Mouse (Mus musculus) forebrain, embryonic 12.5 days (tissue): ENCODE data around the gene Wdfy3. TPM values are rescaled to one million over a fixed set of nuclear protein-coding genes. Genes with fewer than 3 reads are reported as not detected.

Source experiments
- ATAC-seq: fragments of 200-750 bp; cut with Nextera tagmentation; 2 replicates; pipeline ENCODE4 v1.8.0; 2017; ENCODE audit warnings: moderate TSS enrichment; ENCODE audit not compliant: low FRiP score
- H3K27ac ChIP-seq: fragments of 300-500 bp; sonication (generic); 2 replicates; pipeline ENCODE4 v1.5.1; 2016; ENCODE audit warnings: mild to moderate bottlenecking
- H3K27me3 ChIP-seq: fragments of 300-500 bp; sonication (generic); 2 replicates; pipeline ENCODE4 v1.6.1; 2016; ENCODE audit warnings: mild to moderate bottlenecking
- H3K36me3 ChIP-seq: fragments of 300-500 bp; sonication (generic); replicated peaks from 2 replicates; pipeline ENCODE4 v1.6.1; 2016; ENCODE audit warnings: mild to moderate bottlenecking
- H3K4me1 ChIP-seq: fragments of 300-500 bp; sonication (generic); 2 replicates; pipeline ENCODE4 v1.6.1; 2016
- H3K4me2 ChIP-seq: fragments of 300-500 bp; sonication (generic); 2 replicates; pipeline ENCODE4 v1.6.1; 2016; ENCODE audit warnings: mild to moderate bottlenecking, moderate library complexity
- H3K4me3 ChIP-seq: fragments of 300-500 bp; sonication (generic); replicated peaks from 2 replicates; pipeline ENCODE4 v1.5.1; 2016; ENCODE audit warnings: mild to moderate bottlenecking
- H3K9ac ChIP-seq: fragments of 300-500 bp; sonication (generic); 2 replicates; pipeline ENCODE4 v1.6.1; 2016; ENCODE audit warnings: mild to moderate bottlenecking
- H3K9me3 ChIP-seq: fragments of 300-500 bp; sonication (generic); 2 replicates; pipeline ENCODE4 v1.6.1; 2016
- WGBS: fragments of 180-500 bp; shearing (Covaris S2); methylation state at CpG from one replicate; pipeline ENCODE4 v1.1.7; 2016; 5-methylcytosine and 5-hydroxymethylcytosine counted together
- polyA plus RNA-seq: library from polyadenylated mRNA; unstranded; fragments of >200 nt; fragmentation: Nextera tagmentation; extraction: Ambion mirVana; gene quantifications from 2 replicates; pipeline ENCODE4 v1.2.1, GENCODE M21; 2016

Wdfy3 gene
- polyA plus RNA-seq, 1 experiment from 2014 or later, result 29.7 TPM

DNA sequence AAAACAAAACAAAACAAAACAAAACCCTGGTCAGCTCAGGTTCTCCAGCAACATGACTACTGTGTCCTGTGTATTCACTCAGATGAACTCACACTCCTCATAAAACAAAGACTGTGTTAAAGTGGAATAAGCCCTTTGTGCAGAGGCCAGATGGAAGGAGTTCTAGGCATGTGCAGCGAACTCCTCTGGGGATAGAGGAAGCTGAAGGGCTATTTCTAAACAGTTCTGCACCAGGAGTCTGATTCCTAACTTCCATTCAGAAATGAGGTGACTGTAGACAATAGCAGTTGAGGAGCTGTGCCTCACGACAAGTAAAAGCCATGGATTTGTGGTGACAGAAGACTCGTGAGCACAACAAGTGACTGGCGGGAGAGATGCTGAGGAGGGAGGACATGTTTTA lies 2.3 kb upstream of the Wdfy3 start:
- H3K4me1 ChIP-seq, result peaks cover 32% of the 10 kb centered on the region
- no peak overlapping the region for H3K4me3 ChIP-seq
- peak overlapping the region; percentile 22; the same call in 1 of the 2 replicates for H3K4me2 ChIP-seq
- ATAC-seq, result no peak
- H3K36me3 ChIP-seq, result 0 out of 2 replicates have a peak, but pooled peaks cover 2% of the 10 kb centered on the region
- H3K27ac ChIP-seq, result 0 out of 2 replicates have a peak overlapping the region, but pooled peaks have one; percentile 27
- 0 out of 2 replicates have a peak overlapping the region, but pooled peaks have one; percentile 7 for H3K9ac ChIP-seq
- no peaks in the 10 kb centered on the region for H3K9me3 ChIP-seq
- H3K27me3 ChIP-seq, result no peaks in the 10 kb centered on the region
- 18% methylated on average over 4 of the region's 4 CpGs for WGBS

DNA sequence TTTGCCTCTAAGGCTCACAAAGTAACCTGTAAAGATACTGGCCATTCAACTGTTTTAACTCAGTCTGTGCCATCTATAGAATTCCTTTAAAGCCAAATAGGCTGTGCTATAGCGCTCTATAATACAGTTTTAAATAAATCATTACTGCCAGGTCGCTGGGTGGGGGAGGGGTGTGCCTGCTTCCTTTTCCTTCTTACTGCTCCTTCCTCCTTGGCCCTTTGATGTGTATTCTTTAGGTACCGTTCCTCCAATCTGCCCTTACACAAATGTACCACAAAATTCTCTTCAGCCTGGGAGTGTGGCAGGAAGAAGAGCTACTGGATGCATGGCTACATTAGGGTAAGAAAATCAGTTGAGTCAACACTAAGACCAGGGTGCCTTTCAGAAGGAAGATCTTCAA lies 1.5 kb upstream of the Wdfy3 start:
- H3K27me3 ChIP-seq, result no peaks in the 10 kb centered on the region
- H3K9me3 ChIP-seq, result no peaks in the 10 kb centered on the region
- no peak overlapping the region for H3K4me3 ChIP-seq
- no peak for ATAC-seq
- no peak overlapping the region for H3K4me2 ChIP-seq
- no peak overlapping the region for H3K27ac ChIP-seq
- WGBS, result 44% methylated on average over 3 of the region's 3 CpGs
- no peak overlapping the region for H3K9ac ChIP-seq
- 0 out of 2 replicates have a peak, but pooled peaks cover 5% of the 10 kb centered on the region for H3K36me3 ChIP-seq
- peaks cover 36% of the 10 kb centered on the region for H3K4me1 ChIP-seq

DNA sequence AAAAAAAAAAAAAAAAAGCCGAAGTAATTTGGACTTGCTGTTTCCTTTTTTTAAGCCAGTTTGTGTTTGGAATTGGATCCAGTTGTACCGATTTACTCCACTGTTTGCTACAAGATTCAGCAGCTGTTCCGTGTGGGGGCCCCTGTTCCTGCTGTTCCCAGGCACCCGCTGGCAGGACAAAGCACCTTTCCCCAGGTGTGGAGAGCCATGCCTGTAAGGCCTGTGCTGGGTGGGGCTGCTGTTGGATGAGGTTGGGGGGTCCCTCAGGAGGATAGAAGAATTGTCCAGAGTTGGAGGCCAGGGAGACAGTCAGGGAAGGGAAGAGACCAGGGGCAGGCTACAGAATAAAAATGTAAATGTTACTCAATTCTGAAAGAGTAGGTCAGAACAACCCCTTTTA lies 1.1 kb upstream of the Wdfy3 start:
- Histone ChIP-seq H3K4me2 (peak overlapping the region; percentile 69; the same call in 1 of the 2 replicates), H3K4me3 (peak overlapping the region; percentile 93; the same call in 1 of the 2 replicates), H3K9ac (no peak overlapping the region), H3K4me1 (peaks cover 36% of the 10 kb centered on the region), H3K27me3 (no peaks in the 10 kb centered on the region), H3K36me3 (0 out of 2 replicates have a peak, but pooled peaks cover 5% of the 10 kb centered on the region), H3K27ac (no peak overlapping the region), H3K9me3 (no peaks in the 10 kb centered on the region)
- ATAC-seq, result no peak
- 46% methylated on average over 4 of the region's 4 CpGs for WGBS

DNA sequence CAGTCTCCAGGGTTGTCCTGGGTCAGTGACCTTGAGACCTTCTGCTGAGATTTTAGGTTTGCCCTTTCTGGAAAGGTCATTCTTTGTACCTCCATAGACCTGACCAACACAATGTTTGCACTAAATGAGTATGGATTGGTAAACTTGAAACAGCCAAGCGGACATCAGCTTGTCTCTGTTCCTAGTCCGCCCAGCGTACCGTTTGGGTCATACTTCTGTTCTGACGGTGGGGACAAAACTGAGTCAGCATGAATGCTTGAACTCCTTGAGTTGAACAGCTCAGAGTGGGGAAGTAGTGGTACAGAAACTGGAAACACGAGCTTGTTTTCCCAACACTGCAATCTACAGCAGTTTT lies 670 bp upstream of the Wdfy3 start:
- no peaks in the 10 kb centered on the region for H3K9me3 ChIP-seq
- peaks cover 36% of the 10 kb centered on the region for H3K4me1 ChIP-seq

DNA sequence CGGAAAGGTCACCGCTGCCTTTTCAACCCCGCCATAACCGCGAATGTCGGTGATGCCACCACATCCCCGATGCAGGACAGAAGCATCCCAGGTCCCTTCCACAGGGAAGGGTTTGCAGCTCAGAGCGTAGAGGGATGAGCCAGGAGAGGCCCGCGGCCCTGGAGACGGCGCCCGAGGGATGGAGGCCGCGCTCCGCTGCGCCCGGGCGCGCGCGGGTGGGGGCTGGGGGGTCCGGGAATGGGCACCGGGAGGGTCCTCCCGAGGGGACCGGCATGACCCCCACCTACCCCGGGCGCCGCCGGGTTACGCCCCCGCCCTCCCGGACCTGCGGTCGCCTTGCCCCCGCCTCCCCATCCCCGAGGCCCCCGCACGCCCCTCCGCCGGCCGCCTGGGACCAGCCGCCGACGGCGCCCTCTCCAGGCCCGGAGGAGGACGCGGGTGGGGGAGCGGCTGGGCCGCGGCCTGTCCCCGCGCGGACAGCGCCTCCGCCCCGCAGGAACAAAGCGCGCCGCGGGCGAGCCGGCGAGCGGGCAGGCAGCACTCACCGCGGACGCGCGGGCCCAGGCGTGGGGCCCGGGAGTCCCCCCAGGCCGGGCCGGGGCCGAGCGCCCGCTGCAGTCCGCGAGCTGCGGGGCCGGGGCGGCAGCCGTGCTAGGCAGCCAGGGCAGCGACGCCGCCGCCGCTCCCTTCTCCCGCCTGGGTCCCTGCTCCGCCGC lies 512 bp downstream of the Wdfy3 start:
- H3K9me3 ChIP-seq, result no peaks in the 10 kb centered on the region
- peak overlapping the region; percentile 93 for H3K4me3 ChIP-seq
- peak overlapping the region; percentile 98 for H3K27ac ChIP-seq
- no peaks in the 10 kb centered on the region for H3K27me3 ChIP-seq
- H3K4me2 ChIP-seq, result peak overlapping the region; percentile 69
- H3K9ac ChIP-seq, result peak overlapping the region; percentile 99
- peaks cover 40% of the 10 kb centered on the region for H3K4me1 ChIP-seq
- WGBS, result under 1% methylated on average over 53 of the region's 92 CpGs
- ATAC-seq, result peak; percentile 84
- 0 out of 2 replicates have a peak, but pooled peaks cover 5% of the 10 kb centered on the region for H3K36me3 ChIP-seq

More for the DNA sequence above, 670 bp upstream of the Wdfy3 start:
- Histone ChIP-seq H3K9ac (peak overlapping the region; percentile 99), H3K36me3 (0 out of 2 replicates have a peak, but pooled peaks cover 5% of the 10 kb centered on the region), H3K4me2 (peak overlapping the region; percentile 69), H3K4me3 (peak overlapping the region; percentile 93), H3K27ac (peak overlapping the region; percentile 98), H3K27me3 (no peaks in the 10 kb centered on the region)
- WGBS, result 11% methylated on average over 6 of the region's 6 CpGs
- ATAC-seq, result 0 out of 2 replicates have a peak, but pooled peaks have one; percentile 3

DNA sequence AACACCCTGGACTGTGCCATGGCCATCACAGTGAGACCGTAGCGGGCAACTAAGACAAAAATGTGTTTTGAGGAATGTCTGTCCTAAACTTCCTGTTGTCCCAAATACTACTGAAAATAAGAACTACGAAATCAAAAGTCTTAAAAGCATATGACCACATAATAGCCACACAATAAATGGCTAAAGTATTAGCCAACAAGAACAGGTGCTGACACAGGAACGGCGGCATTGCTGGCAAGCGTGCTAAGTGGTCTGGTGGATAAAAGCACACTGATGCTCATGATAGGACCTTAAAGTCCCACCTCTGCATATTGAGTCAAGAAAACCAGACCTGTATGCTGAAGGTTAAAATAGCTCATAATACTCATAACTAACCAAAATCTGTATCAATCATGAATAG lies 3.3 kb downstream of the Wdfy3 start:
- ATAC-seq, result no peak
- no peaks in the 10 kb centered on the region for H3K9me3 ChIP-seq
- H3K4me1 ChIP-seq, result peaks cover 50% of the 10 kb centered on the region
- 0 out of 2 replicates have a peak, but pooled peaks cover 5% of the 10 kb centered on the region for H3K36me3 ChIP-seq
- H3K4me3 ChIP-seq, result no peak overlapping the region
- no peak overlapping the region for H3K9ac ChIP-seq
- 96% methylated on average over 6 of the region's 6 CpGs for WGBS
- H3K27ac ChIP-seq, result no peak overlapping the region
- H3K4me2 ChIP-seq, result no peak overlapping the region
- no peaks in the 10 kb centered on the region for H3K27me3 ChIP-seq

DNA sequence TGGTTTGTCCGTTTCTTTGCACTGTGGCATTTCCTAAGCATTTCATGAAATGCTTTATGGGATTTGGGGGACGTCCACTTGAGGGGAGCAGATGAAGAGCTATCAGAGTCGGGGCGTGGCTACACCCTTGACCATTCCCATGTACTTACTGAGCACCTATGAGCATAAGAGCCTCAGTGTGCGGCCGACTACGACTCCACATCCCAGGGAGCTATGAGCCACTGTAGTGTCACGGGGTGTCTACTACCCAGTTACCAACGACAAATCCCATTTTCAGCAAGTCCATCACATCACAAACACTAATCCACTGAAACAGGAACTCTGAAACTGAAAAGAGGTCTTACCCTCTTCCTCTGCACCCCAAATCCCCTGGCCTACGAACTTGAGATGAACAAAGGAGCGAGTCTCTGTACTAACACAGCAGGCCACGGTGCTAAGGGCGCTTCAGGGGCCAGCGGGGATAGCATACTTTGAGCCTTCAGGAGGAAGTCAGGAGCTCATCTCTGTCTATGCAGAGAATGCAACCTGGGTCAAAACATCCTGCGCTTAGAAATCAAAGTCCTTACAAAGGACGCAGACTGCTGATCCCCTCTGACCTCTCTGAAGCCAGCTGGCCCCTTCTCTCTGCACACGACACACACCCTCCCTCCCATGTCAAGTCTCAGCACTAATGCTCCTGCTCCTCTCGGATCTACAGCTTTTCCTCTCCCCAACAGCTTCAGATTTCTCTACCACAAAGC lies 6.5 kb downstream of the Wdfy3 start:
- Histone ChIP-seq H3K4me3 (no peak overlapping the region), H3K9me3 (no peaks in the 10 kb centered on the region), H3K27me3 (no peaks in the 10 kb centered on the region), H3K27ac (0 out of 2 replicates have a peak overlapping the region, but pooled peaks have one; percentile 8), H3K4me1 (peaks cover 40% of the 10 kb centered on the region), H3K36me3 (0 out of 2 replicates have a peak, but pooled peaks cover 5% of the 10 kb centered on the region), H3K4me2 (no peak overlapping the region; the same call in 1 of the 2 replicates), H3K9ac (no peak overlapping the region)
- 42% methylated on average over 18 of the region's 18 CpGs for WGBS
- no peak for ATAC-seq

DNA sequence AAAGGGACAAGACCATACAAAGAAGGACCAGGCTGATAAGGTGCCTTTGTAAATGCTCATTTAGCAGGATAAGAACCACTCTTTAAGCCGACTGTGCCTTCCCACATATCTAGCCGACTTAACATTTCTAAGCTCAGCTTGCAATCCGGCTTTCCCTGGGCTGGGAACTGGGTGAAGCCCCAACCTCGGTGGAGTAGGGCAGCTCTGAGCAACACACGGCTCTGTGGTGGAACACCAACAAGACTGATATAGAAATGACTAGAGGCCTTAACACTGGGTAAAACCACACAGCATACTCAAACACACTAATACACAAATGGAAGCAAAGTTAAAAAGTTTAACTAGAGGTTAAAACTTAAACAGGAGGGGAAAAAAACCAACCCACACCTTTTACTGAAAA lies 7.9 kb downstream of the Wdfy3 start:
- H3K36me3 ChIP-seq, result 0 out of 2 replicates have a peak, but pooled peaks cover 1% of the 10 kb centered on the region
- WGBS, result 60% methylated on average over 5 of the region's 5 CpGs
- ATAC-seq, result no peak

DNA sequence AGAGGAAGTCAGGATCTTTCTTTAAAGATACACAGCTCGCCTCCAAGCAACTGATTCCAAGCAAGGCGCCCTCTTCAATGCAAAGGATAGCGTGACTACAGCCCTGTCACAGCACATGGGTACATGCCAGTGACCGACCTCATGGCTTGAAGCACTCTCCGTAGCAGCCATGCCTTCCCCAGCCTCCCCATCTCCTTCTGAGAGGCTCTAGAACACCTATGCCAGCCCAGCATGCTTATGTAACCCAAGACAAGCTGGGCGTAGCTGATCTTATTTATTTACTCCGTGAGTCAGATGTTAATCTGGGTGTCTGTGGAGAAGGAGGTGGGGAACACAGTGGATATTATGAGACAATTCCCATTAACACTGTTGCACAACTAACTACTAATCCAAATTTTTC lies 13.8 kb downstream of the Wdfy3 start:
- no peaks in the 10 kb centered on the region for H3K27me3 ChIP-seq
- no peak overlapping the region for H3K9ac ChIP-seq
- WGBS, result 67% methylated on average over 7 of the region's 7 CpGs
- H3K36me3 ChIP-seq, result no peaks in the 10 kb centered on the region
- no peak overlapping the region for H3K4me3 ChIP-seq
- no peak for ATAC-seq
- no peak overlapping the region for H3K27ac ChIP-seq
- H3K9me3 ChIP-seq, result no peaks in the 10 kb centered on the region
- H3K4me2 ChIP-seq, result no peak overlapping the region
- H3K4me1 ChIP-seq, result peaks cover 15% of the 10 kb centered on the region

More for the DNA sequence above, 7.9 kb downstream of the Wdfy3 start:
- H3K9me3 ChIP-seq, result no peaks in the 10 kb centered on the region
- H3K27me3 ChIP-seq, result no peaks in the 10 kb centered on the region
- no peak overlapping the region for H3K4me3 ChIP-seq
- peaks cover 27% of the 10 kb centered on the region for H3K4me1 ChIP-seq
- H3K9ac ChIP-seq, result no peak overlapping the region
- no peak overlapping the region for H3K4me2 ChIP-seq
- no peak overlapping the region for H3K27ac ChIP-seq

DNA sequence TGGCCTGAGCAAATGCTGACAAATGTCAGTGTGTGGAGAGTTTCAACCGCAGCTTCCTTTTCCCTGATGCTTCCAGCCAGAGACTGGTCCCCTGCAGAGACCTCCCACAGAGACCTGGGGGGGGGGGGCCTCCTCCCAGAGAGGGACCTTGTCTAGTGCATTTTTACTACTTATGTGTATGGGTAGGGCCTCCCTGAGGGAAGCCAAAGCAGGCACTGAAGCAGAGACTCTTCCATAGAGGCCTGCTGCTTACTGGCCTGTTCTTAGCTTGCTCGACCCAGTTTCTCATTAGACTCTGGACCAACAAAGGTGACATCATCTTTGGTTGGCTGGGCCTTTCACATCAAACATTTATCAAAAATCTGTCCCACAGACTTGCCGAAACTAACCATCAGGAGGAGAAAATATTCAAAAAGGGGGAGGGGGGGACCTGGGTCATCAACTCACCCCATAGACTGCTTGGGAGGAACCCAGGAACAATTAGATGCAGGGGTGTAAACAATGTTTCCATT lies 14.5 kb downstream of the Wdfy3 start:
- 0 out of 2 replicates have a peak, but pooled peaks have one; percentile 23 for ATAC-seq
- H3K9me3 ChIP-seq, result no peaks in the 10 kb centered on the region
- no peaks in the 10 kb centered on the region for H3K36me3 ChIP-seq

DNA sequence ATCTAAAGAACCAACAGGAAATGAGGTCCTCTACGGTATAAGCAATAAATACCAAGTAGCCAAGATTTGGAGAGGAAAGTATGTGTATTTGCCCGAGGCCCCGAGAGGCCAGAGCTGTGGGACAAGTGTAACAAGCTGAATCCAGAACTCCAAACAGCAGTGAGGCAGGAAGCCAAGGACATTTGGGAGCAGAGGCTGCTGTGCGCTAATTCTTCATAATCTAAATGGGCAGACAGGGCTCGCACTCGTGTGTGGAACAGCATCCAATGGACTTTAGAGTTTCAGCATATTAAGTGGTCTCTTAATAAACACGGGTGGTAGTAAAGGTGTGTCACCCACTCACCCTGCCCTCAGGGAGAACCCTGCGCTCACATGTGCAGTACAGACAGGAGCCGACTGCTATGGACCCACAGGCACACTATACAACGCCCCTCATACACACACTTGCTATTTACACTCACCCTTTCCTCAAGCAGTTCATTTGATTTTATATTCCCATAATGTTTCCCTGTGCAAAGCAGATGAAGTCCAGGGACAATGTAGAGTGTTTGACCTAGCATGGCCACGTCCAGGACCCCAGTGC lies 15.1 kb downstream of the Wdfy3 start:
- Histone ChIP-seq H3K27ac (no peak overlapping the region), H3K36me3 (no peaks in the 10 kb centered on the region), H3K9ac (no peak overlapping the region), H3K4me3 (no peak overlapping the region), H3K27me3 (no peaks in the 10 kb centered on the region), H3K9me3 (no peaks in the 10 kb centered on the region), H3K4me2 (no peak overlapping the region), H3K4me1 (peaks cover 15% of the 10 kb centered on the region)
- peak; percentile 23; the same call in 1 of the 2 replicates for ATAC-seq
- WGBS, result 88% methylated on average over 11 of the region's 11 CpGs

More for the DNA sequence above, 14.5 kb downstream of the Wdfy3 start:
- WGBS, result 42% methylated on average over 3 of the region's 3 CpGs
- H3K4me3 ChIP-seq, result no peak overlapping the region
- H3K27me3 ChIP-seq, result no peaks in the 10 kb centered on the region
- H3K27ac ChIP-seq, result no peak overlapping the region
- H3K9ac ChIP-seq, result no peak overlapping the region
- H3K4me2 ChIP-seq, result no peak overlapping the region
- peaks cover 15% of the 10 kb centered on the region for H3K4me1 ChIP-seq

DNA sequence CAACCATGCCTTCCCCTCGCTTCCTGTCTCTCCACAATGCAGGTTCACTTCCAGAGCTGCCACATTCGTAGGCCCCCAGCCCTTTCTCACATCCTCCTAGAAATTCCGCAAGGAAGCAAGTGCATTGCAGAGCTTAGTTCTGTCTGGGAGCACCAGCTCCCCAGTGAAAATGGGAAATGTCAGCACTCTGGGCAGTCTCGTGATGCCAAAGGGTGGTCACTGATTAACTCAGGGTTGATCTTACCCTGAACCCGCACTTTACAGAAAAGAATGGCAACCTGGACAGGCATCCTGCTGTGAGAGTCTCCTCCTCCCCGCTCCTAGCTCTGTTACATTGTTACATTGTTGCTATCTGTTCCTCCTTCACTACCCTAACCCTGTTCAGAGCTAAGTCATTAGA lies 16.8 kb downstream of the Wdfy3 start:
- WGBS, result 80% methylated on average over 6 of the region's 6 CpGs

More for the DNA sequence above, 16.8 kb downstream of the Wdfy3 start:
- Histone ChIP-seq H3K4me2 (no peak overlapping the region), H3K27me3 (no peaks in the 10 kb centered on the region), H3K36me3 (no peaks in the 10 kb centered on the region), H3K4me1 (peaks cover 15% of the 10 kb centered on the region), H3K9me3 (no peaks in the 10 kb centered on the region), H3K4me3 (no peak overlapping the region), H3K27ac (no peak overlapping the region), H3K9ac (no peak overlapping the region)
- no peak for ATAC-seq
